Mouse (Mus musculus): ENCODE measurements around the gene Fbf1.

DNA sequence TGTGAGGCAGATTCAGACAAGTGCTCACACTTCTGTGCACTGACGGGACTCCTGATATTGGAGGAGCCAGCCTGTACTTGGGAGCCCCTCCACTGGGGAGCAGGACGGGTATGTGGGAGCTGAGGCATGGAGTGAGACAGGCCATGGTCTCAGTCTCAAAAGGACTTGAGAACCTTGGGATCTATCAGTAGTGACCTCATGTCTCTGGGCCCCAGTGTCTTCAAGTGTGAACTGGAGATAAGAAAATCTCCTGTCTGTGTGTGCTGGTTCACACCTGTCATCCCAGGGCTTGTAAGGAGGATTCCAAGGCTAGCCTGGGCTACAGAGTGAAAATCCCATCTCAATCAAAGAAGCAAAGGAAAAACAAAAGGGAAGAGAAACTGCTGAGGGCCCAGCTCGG lies 24.5 kb downstream of the Fbf1 start:
- no peak for TF ChIP-seq CTCF (IDR thresholded peaks at IDR 0.05; ENCODE audit: low read depth, low read length)
- no peak for TF ChIP-seq POLR2A (IDR thresholded peaks at IDR 0.05; ENCODE audit: extremely low read depth, insufficient read depth, low read length)

Measured in liver, adult 2 months (tissue).